ENCODE assay signal across 18 mouse cellular contexts in genomic region chr12:70547199-70547598, GRCm38 (mm10).
DNase-seq lines count a peak whose midpoint lies in the region.
"Had no signal": no experiment of that assay in that cellular context is flagged by ENCODE, and none has a peak within 500 bp of the region (broad histone marks: within the 10 kb centered on the region; RNA-seq: fewer than 3 reads in every experiment).

No protein-coding gene starts in this region.

- DNase-seq in heart, adult 18-20 months: peak; percentile 42 to 68
- DNase-seq in heart, postnatal 14 days: no peak
- DNase-seq in 3T3-L1 (ENCODE audit: low read depth, low spot score) (peak; percentile 82), NIH3T3 (ENCODE audit: low read depth) (peak; percentile 92)
- peak; percentile 35 for DNase-seq in gastrocnemius, postnatal 14 days
- no peak for DNase-seq in c-Kit-positive CD71-positive TER-119-positive erythroid progenitor cells, embryonic 14.5 days (ENCODE audit: low spot score)
- DNase-seq in right cerebral cortex, postnatal 4 days: no peak
- DNase-seq: adrenal gland, postnatal 36 days; B cell, adult 2 months; cerebellum, adult 18-20 months; cerebellum, postnatal 25 days; embryo, embryonic 11 days; kidney, adult 9 months; kidney, postnatal 36 days; left cerebral cortex, postnatal 4 days; lung, adult 2 months; lung, postnatal 36 days; spleen, adult 18-20 months had no signal

- intact Hi-C loops in heart, postnatal 14 days (cut with DNase I): no loop called here
- intact Hi-C loops in gastrocnemius, postnatal 14 days (cut with DNase I; ENCODE audit: low total_unique reads): no loop called here

Comparison
In these comparisons a context has a peak if more than half of its experiments do, and no peak if none do; other contexts are left out.
1. DNase-seq: peak in heart, adult 18-20 months (2 of 2), 3T3-L1 (single experiment), NIH3T3 (single experiment) and gastrocnemius, postnatal 14 days (single experiment); none in heart, postnatal 14 days (0 of 2), c-Kit-positive CD71-positive TER-119-positive erythroid progenitor cells, embryonic 14.5 days (single experiment) and right cerebral cortex, postnatal 4 days (single experiment).